In genomic region chr19:32387403-32388190, GRCm38 (mm10) we compare ENCODE assay signal across 8 mouse cellular contexts. TPM values are rescaled to one million over a fixed set of nuclear protein-coding genes. Genes with fewer than 3 reads are reported as not detected.
DNase-seq lines count a peak whose midpoint lies in the region; ATAC-seq lines count a peak whose summit lies in the region.

No protein-coding gene starts in this region.

- peak; percentile 59 to 64 for DNase-seq in B cell, adult 2 months
- DNase-seq in embryo, embryonic 11 days = peak; percentile 58
- peak; percentile 53 for DNase-seq in heart, adult 8-10 months (ENCODE audit: low spot score)
- DNase-seq in kidney, adult 18-20 months = peak; percentile 74

- under 1% methylated on average over 55 of the region's 74 CpGs for WGBS in limb, embryonic 15.5 days
- under 1% methylated on average over 66 of the region's 74 CpGs for WGBS in stomach, embryonic 16.5 days

- peak; percentile 72 for ATAC-seq in activated CD4-positive, CD25-positive, alpha-beta regulatory T cell, adult 4 months
- 0 out of 2 replicates have a peak, but pooled peaks have one; percentile 3 for ATAC-seq in limb, embryonic 15.5 days (ENCODE audit: insufficient number of reproducible peaks, low FRiP score, low TSS enrichment, low read depth)
- peak; percentile 17 for ATAC-seq in monocyte, adult 5-6 weeks (replicated peaks; ENCODE audit: insufficient number of reproducible peaks, low FRiP score, low TSS enrichment, poor library complexity, severe bottlenecking)
- ATAC-seq in stomach, embryonic 16.5 days (ENCODE audit: insufficient read depth, low FRiP score) = peak; percentile 4; the same call in 1 of the 2 replicates

- H3K9ac ChIP-seq in limb, embryonic 15.5 days = peak overlapping the region; percentile 80
- peak overlapping the region; percentile 82 for H3K9ac ChIP-seq in stomach, embryonic 16.5 days (ENCODE audit: low read length)

- peak overlapping the region; percentile 92 for H3K4me2 ChIP-seq in limb, embryonic 15.5 days
- peak overlapping the region; percentile 79 for H3K4me2 ChIP-seq in stomach, embryonic 16.5 days (ENCODE audit: low read depth, low read length)

- H3K27ac ChIP-seq in limb, embryonic 15.5 days = peak overlapping the region; percentile 89
- H3K27ac ChIP-seq in stomach, embryonic 16.5 days (ENCODE audit: low read length) = peak overlapping the region; percentile 96

- peak overlapping the region; percentile 90 for H3K4me3 ChIP-seq in limb, embryonic 15.5 days
- H3K4me3 ChIP-seq in stomach, embryonic 16.5 days (replicated peaks; ENCODE audit: low read length) = peak overlapping the region; percentile 74

- peaks cover 28% of the 10 kb centered on the region for H3K4me1 ChIP-seq in limb, embryonic 15.5 days
- H3K4me1 ChIP-seq in stomach, embryonic 16.5 days (ENCODE audit: control insufficient read depth, insufficient read depth, low read length) = peaks cover 26% of the 10 kb centered on the region

- no peaks in the 10 kb centered on the region for H3K27me3 ChIP-seq in limb, embryonic 15.5 days
- H3K27me3 ChIP-seq in stomach, embryonic 16.5 days (ENCODE audit: control insufficient read depth, insufficient read depth, low read length) = no peaks in the 10 kb centered on the region

- no peaks in the 10 kb centered on the region for H3K9me3 ChIP-seq in limb, embryonic 15.5 days
- no peaks in the 10 kb centered on the region for H3K9me3 ChIP-seq in stomach, embryonic 16.5 days (replicated peaks; ENCODE audit: control insufficient read depth, low read length)

- no peaks in the 10 kb centered on the region for H3K36me3 ChIP-seq in limb, embryonic 15.5 days
- no peaks in the 10 kb centered on the region for H3K36me3 ChIP-seq in stomach, embryonic 16.5 days (ENCODE audit: control insufficient read depth, insufficient read depth, low read length)

RNA-seq across cellular contexts. Expression of gene Sgms1, which starts 1.9 kb away (rescaled TPM):
- polyA plus RNA-seq in activated CD4-positive, CD25-positive, alpha-beta regulatory T cell, adult 4 months (2017; shearing (Covaris generic)) = 10 to 100 TPM; 37.6 to 52.4 TPM
- total RNA-seq in heart, adult 8-10 months (2022) = 10 to 100 TPM; 48.4 to 62.8 (median 50.8) TPM
- 45.6 and 49.8 TPM in 2 replicates for polyA plus RNA-seq in limb, embryonic 15.5 days (2015; fragmentation: Nextera tagmentation; extraction: Ambion mirVana)
- total RNA-seq in monocyte, adult 5-6 weeks (2017) = 109 to 158 TPM (median 146 TPM) in 3 replicates
- polyA plus RNA-seq in stomach, embryonic 16.5 days (2015; fragmentation: Nextera tagmentation; extraction: Ambion mirVana) = 43.0 and 44.8 TPM in 2 replicates

Comparison
In these comparisons a context has a peak if more than half of its experiments do, and no peak if none do; other contexts are left out.
1. Peak in every context shown above with its lines: DNase-seq, ATAC-seq, H3K4me3 ChIP-seq and H3K27ac ChIP-seq.
2. ATAC-seq: peak in every context shown above with its lines; median percentile 72 in activated CD4-positive, CD25-positive, alpha-beta regulatory T cell, adult 4 months; 17 in monocyte, adult 5-6 weeks; 4 in stomach, embryonic 16.5 days; 3 in limb, embryonic 15.5 days.